Mouse (Mus musculus) lung, postnatal 4 days (tissue): ENCODE data around the gene Cep85l.

Source experiments
- DNase-seq, 2 experiments: peaks; one replicate each; pipeline ENCODE4 v3.0.0; 2021

Gene Cep85l

GRCm38 (mm10) chr10:53339045-53339444 is 40.7 kb downstream of the Cep85l start:
- no peak for DNase-seq

GRCm38 (mm10) chr10:53337162-53337923 is 42.4 kb downstream of the Cep85l start, which contains the start of gene Pln:
Pln (plus strand) TSS chr10:53337667.
- DNase-seq: no peak

- DNase-seq: no peak
These were observed 43.8 kb downstream of the Cep85l start for GRCm38 (mm10) chr10:53335974-53336373.

- no peak for DNase-seq
These were observed 44.5 kb downstream of the Cep85l start for GRCm38 (mm10) chr10:53335266-53335665.

GRCm38 (mm10) chr10:53332752-53333151 is 47.0 kb downstream of the Cep85l start:
- DNase-seq: no peak

GRCm38 (mm10) chr10:53329257-53329656 is 50.5 kb downstream of the Cep85l start:
- DNase-seq: no peak

GRCm38 (mm10) chr10:53326367-53326766 is 53.4 kb downstream of the Cep85l start:
- no peak for DNase-seq

GRCm38 (mm10) chr10:53324663-53325062 is 55.1 kb downstream of the Cep85l start:
- DNase-seq: no peak

- DNase-seq: no peak
These were observed 56.4 kb downstream of the Cep85l start for GRCm38 (mm10) chr10:53323367-53323766.

GRCm38 (mm10) chr10:53306674-53307073 is 73.1 kb downstream of the Cep85l start:
- DNase-seq: no peak

GRCm38 (mm10) chr10:53305867-53306266 is 73.9 kb downstream of the Cep85l start:
- DNase-seq: no peak

- DNase-seq: no peak
These were observed 94.6 kb downstream of the Cep85l start for GRCm38 (mm10) chr10:53285147-53285546.

GRCm38 (mm10) chr10:53272228-53272627 is 107.5 kb downstream of the Cep85l start:
- DNase-seq: no peak

- DNase-seq: no peak
These were observed 117.7 kb downstream of the Cep85l start for GRCm38 (mm10) chr10:53262021-53262420.

- DNase-seq: no peak
These were observed 144.4 kb downstream of the Cep85l start for GRCm38 (mm10) chr10:53235381-53235780.

GRCm38 (mm10) chr10:53234683-53235082 is 145.1 kb downstream of the Cep85l start:
- DNase-seq: no peak

GRCm38 (mm10) chr10:53234086-53234613 is 145.6 kb downstream of the Cep85l start:
- no peak for DNase-seq

- no peak for DNase-seq
These were observed 148.9 kb downstream of the Cep85l start for GRCm38 (mm10) chr10:53230809-53231208.

- no peak for DNase-seq
These were observed 150.6 kb downstream of the Cep85l start for GRCm38 (mm10) chr10:53229190-53229589.
